Mouse (Mus musculus) liver, embryonic 14.5 days (tissue): ENCODE measurements around the gene Kifc3.

ENCODE experiments used
- CTCF ChIP-seq: IDR thresholded peaks from 2 replicates; pipeline ENCODE4 v1.5.1; 2016; ENCODE audit warnings: antibody characterized with exemption, low read depth, control low read depth
- EP300 ChIP-seq: IDR thresholded peaks from 2 replicates; pipeline ENCODE4 v1.6.1; 2016; ENCODE audit warnings: antibody characterized with exemption, low read depth

GRCm38 (mm10) chr8:95142985-95143804 is 59.4 kb downstream of the Kifc3 start:
- TF ChIP-seq CTCF: no peak
- TF ChIP-seq EP300: no peak
